Comparison of ENCODE assay signal across 8 mouse cellular contexts in the genomic region with DNA sequence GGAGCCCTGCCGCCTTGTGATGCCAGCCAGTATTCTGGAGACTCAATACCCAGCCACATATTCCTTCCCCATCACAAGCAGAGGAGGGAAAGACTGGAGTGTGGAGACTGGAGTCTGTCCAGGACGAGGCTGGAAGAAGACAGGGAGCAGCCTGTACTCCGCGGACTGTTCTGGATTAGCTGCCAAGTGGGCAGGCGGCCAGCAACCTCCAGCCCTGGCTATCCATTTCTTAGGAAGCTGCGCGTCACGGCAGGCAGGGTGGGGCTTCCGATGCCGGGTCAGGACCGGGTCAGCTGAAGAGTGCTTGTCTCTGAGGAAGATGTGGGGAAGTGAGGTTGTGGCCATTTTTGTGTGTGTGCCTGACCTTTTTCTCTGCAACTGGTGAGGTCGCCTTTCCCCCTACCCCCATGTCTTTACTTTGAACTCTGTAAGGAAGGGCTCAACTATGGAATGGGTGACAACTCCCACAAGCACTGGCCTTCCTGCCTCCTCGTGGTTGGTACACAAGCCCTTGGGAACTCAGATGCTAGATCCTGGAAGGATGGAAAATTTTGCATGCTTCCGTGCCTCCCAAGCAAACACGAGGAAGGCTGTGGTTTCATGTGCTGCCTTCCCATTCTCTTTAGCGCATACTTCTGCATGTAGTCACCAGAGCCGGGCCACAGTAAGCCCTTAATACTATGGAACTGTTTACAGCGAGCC.
DNase-seq lines count a peak whose midpoint lies in the region; ATAC-seq and TF ChIP-seq lines count a peak whose summit lies in the region.

No protein-coding gene starts in this region.

- H3K4me1 ChIP-seq in liver, postnatal 0 days (ENCODE audit: insufficient read depth): peaks cover 5% of the 10 kb centered on the region; the same call in 1 of the 2 replicates

- TF ChIP-seq CTCF in layer of hippocampus, adult 2 months (conservative IDR thresholded peaks at IDR 0.05): no peak
- TF ChIP-seq CTCF in liver, postnatal 0 days (IDR thresholded peaks at IDR 0.05; ENCODE audit: low read depth): no peak

- peak overlapping the region; percentile 96 for H3K27ac ChIP-seq in layer of hippocampus, adult 2 months
- peak overlapping the region; percentile 64 for H3K27ac ChIP-seq in liver, postnatal 0 days (ENCODE audit: low read depth)

- DNase-seq in ES-CJ7 (ENCODE audit: low read depth, low spot score): peak; percentile 39
- peak; percentile 98 to 99 for DNase-seq in cerebellum, adult 18-20 months
- peak; percentile 99 for DNase-seq in heart, postnatal 36 days
- DNase-seq in layer of hippocampus, adult 2 months (ENCODE audit: low spot score in 2 of 2): peak; percentile 90
- peak; percentile 88 for DNase-seq in liver, postnatal 0 days
- DNase-seq in ovary, adult 18-20 months (ENCODE audit: low spot score): peak; percentile 93
- DNase-seq in urinary bladder, postnatal 14 days (ENCODE audit: low spot score): peak; percentile 98

- H3K4me2 ChIP-seq in liver, postnatal 0 days (ENCODE audit: low read depth, low read length): peak overlapping the region; percentile 19; the same call in 1 of the 2 replicates

- TF ChIP-seq EP300 in liver, postnatal 0 days (IDR thresholded peaks at IDR 0.05; ENCODE audit: low read depth): 0 out of 2 replicates have a peak, but pooled peaks have one; percentile 18

- WGBS in liver, postnatal 0 days (ENCODE audit: insufficient replicate concordance): 36% methylated on average over 18 of the region's 18 CpGs

- H3K27me3 ChIP-seq in liver, postnatal 0 days (ENCODE audit: insufficient read depth, low read length): no peaks in the 10 kb centered on the region

- peak; percentile 88 for ATAC-seq in frontal cortex, adult (ENCODE audit: low TSS enrichment)
- ATAC-seq in liver, postnatal 0 days: peak; percentile 93

- peak overlapping the region; percentile 57; the same call in 1 of the 2 replicates for H3K4me3 ChIP-seq in layer of hippocampus, adult 2 months
- no peak overlapping the region for H3K4me3 ChIP-seq in liver, postnatal 0 days (ENCODE audit: low read depth, low read length)

- intact Hi-C loops in heart, postnatal 36 days (cut with DNase I): loop anchor here (1.0 to 5.0 kb wide), 6 partner anchors 24 to 606 kb away; no protein-coding TSS in a partner anchor

- H3K9me3 ChIP-seq in liver, postnatal 0 days (ENCODE audit: low read length): no peaks in the 10 kb centered on the region

- H3K9ac ChIP-seq in liver, postnatal 0 days (replicated peaks): no peak overlapping the region

- H3K36me3 ChIP-seq in liver, postnatal 0 days (replicated peaks; ENCODE audit: insufficient read depth, low read length): no peaks in the 10 kb centered on the region

Comparison
In these comparisons a context has a peak if more than half of its experiments do, and no peak if none do; other contexts are left out.
1. DNase-seq: peak in every context shown above with its lines; median percentile 99 in heart, postnatal 36 days; 98 in cerebellum, adult 18-20 months; 98 in urinary bladder, postnatal 14 days; 93 in ovary, adult 18-20 months; 90 in layer of hippocampus, adult 2 months; 88 in liver, postnatal 0 days; 39 in ES-CJ7.